Mouse (Mus musculus): ENCODE results near the gene Pgap3.

Gene Pgap3

DNA sequence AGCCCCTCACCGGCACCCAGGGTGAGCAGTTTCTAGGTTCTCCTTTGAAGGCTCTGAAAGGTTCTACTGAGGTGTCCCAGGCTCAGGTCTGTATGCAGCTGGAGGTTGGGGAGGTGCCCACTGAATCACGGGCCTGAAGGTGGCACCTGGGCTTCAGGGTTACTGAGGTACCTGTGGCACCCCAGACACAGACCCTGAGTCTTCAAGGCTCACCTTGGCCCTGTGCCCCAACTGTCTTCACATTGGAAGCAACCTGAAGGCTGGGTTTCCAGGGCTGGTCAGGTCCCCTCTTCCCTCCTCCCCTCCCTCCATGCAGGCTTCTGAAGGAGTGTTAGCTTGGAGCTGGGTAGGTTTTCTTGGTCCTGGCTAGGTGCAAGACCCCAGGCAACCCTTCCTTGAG, 18.6 kb downstream of the Pgap3 start:
- no peak for DNase-seq (ENCODE audit: low spot score)

DNA sequence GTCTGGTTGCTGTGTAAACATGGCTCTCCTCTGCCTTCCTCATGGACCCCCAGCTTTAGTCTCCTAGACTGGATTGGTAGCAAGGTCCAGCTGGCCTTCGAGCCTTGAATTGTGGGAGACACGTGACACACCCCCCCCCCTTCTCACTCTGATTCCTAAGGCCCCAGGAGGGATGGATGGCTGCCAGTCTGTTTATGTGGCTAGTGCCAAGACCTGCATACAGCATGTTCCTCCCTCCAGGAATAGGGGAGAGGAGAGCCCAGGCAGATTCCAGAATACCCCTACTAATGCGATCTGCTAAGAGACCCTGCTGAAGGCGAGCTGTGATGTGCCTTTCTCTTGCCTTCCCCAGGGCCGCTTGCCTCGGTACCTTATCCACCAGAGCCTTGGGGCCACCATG, 20.2 kb downstream of the Pgap3 start:
- no peak for DNase-seq (ENCODE audit: low spot score)

DNA sequence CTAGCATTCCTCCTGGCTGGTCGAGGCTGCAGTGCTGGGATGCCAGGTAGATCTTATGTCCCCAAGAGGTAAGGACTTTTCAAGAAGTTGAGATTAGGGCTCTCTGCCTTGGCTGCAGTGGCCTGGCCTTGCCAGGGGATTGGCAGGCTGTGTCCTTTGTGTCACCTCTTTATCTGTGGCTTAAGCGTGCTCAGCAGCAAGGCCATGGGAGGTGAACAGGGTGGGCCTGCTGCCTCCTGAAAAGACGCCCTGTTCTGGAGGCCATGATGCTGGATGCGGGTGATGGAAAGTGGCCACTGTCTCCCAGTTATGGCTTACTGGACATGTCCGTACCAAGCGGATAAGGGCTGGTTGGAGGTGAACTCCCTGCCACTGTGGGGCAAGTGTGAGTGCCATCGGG, 20.9 kb downstream of the Pgap3 start:
- no peak for DNase-seq (ENCODE audit: low spot score)

DNA sequence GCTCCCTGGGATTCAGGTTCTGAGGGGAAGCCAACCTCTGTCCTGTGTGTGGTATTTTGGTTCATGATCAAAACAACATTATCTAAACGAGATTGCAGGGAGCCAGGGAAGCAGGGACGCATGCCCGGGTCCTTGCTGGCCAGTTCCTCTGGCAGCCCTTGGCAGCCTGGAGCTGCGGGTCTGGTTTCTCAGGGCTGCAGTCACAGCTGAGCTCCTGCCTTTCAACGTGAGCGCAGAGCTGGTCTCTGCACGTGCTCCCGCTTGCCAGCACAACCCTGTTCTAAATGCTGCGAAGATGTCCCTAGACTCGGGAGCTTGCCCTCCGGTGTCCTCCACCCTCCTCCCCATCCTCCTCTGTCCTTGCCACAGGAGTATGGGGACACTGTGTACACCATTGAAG, 22.5 kb downstream of the Pgap3 start:
- DNase-seq (ENCODE audit: low spot score), result no peak

DNA sequence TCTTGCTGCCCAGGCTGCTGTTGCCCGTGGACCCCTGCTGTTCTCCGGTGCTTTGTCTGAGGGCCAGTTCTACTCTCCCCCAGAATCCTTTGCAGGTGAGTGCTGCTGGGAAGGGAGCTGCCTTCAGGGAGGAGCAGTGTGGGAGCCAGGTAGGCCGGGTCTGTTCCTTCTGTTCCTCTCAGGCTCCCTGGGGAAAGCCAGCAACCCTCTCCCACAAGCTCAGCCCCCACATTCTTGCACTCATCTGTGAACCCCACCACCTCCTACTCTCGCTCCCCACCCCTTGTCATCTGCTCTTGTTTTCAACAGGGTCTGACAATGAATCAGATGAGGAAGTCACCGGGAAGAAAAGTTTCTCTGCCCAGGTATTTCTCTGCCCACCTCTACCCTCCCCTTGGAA, 23.5 kb downstream of the Pgap3 start:
- DNase-seq (ENCODE audit: low spot score), result no peak

DNA sequence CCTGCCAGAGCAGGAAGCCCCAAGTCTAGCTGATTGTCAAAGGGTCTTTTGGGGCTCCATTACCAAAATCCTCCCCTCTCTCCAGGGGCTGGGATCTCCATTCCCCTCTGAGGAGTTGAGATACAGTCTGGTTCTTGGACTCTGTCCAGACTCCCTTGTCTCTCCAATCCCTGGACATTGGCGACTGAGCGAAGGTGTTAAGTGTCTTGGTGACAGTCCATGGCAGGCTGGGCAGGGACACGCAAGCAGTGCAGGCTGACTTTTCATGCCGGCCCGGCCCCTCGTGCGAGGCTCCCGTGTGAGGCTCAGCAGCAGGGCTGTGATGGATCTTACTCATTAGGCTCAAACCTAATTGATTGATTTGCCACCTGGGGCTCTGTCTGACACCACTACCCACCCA, 26.0 kb downstream of the Pgap3 start:
- DNase-seq (ENCODE audit: low spot score), result no peak

DNA sequence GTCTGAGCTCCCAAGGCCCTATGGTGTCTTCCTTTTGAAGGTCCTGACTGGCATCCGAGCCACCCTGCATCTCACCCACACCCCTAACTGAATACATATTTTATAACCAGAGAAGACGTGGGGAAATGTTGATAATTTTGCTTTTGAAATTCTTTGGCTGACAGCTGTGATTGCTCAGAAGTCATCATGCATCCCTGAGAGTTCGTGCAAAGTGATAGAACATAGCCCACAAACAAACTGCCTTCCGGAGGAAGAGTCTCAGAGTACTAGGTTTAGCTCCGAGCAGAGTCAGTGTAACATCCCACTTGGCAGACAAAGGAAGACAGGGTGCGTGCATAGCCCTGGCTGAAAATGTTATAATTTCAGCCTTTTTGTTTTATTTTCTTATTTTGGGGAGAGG, 27.0 kb downstream of the Pgap3 start:
- DNase-seq (ENCODE audit: low spot score), result no peak

DNA sequence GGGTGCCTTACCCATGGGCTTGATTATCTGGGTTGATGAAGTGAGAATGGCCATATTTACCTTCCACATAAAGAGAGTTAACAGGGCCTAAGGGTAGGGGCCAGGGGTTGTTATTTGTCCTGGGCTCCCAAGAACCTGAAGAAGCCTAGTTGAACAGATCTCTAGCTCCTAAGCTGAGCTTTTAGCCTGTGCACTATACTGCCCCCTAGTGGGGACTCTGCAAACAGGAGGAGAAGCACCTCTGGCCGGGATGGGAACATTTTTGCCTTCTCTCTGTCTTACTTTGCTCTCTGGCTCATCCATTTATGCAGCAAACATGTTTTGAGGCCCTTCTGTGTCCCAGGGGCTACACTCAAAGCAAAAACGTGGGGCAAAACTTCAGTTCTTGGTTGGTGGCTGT, 27.9 kb downstream of the Pgap3 start:
- DNase-seq (ENCODE audit: low spot score), result no peak

DNA sequence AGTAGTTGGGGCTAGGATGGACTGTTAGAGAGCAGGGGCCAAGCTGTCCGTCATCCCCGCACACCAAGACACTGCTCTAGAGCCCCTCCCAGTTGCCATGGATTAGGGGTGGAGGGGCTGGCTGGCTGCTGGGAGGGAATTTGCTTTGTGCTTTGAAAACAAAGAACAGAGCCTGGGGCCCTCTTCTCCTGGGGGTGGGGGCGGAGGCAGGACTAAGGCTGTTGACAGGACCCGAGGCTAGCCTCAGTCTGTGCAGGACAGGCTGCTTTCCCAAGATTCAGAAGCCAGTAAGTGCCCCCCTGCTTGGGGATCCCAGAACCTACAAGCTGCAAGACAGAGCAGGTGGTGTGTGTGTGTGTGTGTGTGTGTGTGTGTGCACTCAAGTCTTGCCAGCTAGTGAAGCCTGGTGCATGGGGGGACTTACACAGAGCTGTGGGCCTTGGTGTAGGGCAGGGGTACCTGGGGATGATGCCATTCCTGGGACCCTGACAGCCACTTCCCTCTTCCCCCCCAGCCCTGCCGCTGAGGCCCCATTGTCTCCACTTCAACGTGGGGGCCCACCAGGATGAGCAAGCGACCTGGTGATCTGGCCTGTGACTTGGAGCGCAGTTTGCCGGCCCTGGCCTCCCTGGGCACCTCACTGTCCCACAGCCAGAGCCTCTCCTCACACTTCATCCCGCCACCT, 28.6 kb downstream of the Pgap3 start:
- DNase-seq (ENCODE audit: low spot score), result no peak

DNA sequence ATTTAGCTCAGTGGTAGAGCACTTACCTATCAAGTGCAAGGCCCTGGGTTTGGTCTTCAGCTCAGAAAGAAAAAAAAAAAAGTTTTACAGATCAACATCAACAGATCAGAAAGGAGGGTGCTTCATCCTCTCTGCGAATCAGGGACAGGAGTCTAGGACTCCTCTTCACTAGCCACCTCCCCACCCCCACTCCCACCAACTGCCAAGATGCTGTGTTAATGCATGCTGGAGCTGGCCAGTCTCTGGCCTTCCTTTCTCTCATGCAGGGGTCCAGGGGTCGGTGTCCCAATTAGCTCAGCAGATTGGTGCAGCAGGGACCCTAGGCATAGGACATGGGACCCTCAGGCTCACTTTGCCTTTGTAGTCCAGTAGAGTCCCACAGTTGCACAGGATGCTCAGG, 29.7 kb downstream of the Pgap3 start:
- no peak for DNase-seq (ENCODE audit: low spot score)

DNA sequence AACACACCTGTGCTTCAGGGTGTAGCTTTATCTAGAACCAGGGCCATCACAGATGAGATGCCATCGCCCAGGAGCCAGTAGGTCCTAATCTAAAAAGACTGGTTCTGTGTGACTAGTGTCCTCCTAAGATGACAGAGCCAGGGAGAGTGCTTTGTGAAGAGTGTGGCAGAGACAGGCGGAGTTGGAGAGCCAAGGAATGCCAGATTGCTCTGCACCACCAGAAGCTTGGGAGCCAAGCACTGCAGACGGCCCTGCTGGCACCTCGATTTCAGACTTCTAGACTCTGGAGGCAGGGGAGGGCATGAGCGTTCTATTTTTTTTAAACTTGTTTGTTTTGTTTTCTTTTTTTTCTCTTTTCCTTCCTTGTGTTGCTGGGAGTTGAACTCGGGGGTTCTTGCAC, 31.0 kb downstream of the Pgap3 start:
- no peak for DNase-seq (ENCODE audit: low spot score)

DNA sequence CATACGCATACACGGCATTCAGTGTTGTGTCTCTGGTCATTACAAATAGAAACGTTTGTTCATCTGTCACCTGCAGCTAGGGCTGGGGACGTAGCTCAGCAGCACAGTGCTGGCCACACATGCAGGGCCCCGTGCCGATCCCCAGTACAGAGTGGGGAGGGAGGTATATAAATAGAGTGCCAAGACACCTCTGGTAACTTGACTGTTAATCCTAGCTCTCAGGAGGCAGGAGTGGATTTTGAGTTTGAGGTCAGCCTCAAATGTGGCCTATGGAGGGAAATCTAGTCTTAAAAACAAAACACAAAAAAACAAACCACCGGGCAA, 32.5 kb downstream of the Pgap3 start:
- no peak for DNase-seq (ENCODE audit: low spot score)

DNA sequence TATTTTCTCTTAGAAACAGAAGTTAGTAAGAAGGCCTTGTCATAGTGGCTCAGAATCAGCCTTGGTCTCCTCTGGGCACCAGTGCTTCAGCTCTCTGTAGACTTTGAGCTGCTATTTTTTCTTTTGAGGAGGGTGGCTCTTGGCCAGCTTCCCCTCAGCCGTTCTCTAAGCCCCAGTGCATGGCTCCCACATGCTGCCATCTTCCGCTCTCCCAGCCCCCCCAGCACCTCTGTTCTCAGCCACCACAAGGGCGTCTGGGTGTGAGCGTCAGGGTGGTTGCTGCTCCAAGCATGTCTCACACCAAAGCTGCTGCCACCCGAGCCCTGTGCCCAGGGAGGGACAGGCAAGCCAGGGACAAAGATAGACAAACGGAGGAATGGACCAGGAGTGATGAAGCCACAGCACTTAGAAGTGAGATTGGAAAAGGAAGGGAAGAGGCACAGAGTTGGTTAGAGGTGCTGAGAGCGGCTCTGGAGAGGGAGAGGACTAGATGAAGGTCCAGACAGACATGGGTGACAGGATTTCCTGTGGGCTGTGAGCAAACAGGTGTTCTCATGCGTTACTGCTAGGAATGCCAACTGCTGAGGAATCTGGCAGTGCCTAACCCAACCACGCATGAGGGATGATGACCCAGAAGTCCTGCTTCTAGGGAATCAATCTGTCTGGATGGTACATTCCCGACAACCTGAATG, 33.0 kb downstream of the Pgap3 start:
- DNase-seq (ENCODE audit: low spot score), result no peak

DNA sequence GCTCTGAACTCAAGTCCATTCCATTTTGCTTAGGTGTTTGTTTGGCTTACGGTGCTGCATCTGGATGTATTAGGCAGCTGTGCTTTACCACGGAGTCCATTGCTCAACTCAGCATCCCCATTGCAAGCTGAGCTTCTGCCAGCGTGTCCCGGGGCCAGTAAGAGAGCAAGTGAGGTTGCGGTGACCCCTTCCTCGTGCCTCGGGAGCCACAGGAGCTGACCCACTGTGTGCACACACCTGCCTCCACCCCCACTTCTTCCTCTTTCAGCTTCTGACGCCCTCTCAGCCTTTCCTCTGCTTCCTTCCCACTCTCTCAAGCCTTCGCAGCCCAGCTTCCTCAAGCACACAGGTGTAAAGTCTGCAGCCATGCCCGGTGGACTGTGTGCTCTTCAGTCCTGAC, 34.0 kb downstream of the Pgap3 start:
- DNase-seq (ENCODE audit: low spot score), result no peak

DNA sequence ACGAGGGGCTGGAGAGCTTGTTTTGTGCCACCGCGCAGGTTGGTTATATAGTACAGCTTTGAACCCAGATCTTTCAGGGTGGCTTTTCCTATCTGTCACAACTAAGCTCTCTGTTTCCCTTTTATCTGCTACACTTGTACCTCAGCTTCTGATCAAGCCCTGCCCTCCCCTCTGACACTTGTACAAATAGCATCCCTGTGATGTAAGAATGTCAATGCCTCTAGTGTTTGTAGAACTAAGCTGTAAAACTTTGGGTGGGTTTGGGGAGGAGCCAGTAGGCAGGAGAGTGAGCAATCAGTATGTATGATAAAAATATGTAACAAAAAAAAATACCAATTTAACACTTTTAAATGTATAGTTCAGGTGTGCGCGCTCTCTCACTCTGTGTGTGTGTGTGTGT, 35.9 kb downstream of the Pgap3 start:
- no peak for DNase-seq (ENCODE audit: low spot score)

DNA sequence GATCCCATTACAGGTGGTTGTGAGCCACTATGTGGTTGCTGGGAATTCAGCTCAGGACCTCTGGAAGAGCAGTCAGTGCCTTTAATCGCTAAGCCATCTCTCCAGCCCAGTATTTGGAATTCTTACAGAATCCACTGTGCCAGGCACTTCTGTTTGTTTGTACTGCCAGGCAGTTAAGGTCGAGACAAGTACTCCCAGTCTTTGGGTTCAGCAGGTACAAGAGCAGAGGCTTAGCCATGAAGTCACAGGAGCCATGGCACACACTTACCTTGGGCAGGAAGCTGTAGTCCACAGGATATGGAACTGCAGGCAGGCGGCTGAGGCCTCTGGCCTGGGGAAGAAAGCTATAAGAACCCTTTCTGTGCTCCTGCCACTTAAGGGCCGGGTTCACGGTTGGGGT, 36.5 kb downstream of the Pgap3 start:
- DNase-seq (ENCODE audit: low spot score), result no peak

DNA sequence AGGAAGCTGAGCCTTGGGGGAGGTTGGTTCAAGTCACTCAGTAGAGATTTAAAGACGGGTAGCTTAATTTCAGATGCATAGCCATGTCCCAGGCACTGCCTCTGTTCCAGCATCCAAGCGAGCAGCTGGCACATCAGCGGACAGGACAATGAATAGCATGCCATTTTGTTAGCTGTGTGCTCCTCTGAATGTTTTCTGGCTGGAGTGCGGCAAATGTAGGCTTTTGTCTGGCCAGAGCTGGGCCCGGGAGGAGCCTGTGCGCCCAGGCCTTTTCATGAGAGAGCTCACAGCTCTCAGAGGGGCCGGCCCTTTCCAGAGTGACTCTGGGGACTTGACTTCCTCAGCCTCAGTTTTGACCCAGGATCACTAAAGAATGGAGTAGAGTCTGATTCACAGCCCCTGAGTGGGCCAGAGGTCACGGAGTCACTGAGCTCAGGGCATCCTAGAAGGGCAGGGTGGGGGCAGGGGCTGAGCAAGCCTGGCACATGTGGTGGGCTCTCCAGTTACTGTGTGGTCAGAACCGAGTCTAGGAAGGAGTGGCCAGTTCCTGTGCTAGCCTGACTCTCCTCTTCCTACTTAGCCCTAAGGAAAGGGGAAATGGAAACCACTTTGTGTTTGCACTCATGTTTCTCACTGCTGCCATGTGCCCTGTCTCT, 39.3 kb downstream of the Pgap3 start:
- no peak for DNase-seq (ENCODE audit: low spot score)

DNA sequence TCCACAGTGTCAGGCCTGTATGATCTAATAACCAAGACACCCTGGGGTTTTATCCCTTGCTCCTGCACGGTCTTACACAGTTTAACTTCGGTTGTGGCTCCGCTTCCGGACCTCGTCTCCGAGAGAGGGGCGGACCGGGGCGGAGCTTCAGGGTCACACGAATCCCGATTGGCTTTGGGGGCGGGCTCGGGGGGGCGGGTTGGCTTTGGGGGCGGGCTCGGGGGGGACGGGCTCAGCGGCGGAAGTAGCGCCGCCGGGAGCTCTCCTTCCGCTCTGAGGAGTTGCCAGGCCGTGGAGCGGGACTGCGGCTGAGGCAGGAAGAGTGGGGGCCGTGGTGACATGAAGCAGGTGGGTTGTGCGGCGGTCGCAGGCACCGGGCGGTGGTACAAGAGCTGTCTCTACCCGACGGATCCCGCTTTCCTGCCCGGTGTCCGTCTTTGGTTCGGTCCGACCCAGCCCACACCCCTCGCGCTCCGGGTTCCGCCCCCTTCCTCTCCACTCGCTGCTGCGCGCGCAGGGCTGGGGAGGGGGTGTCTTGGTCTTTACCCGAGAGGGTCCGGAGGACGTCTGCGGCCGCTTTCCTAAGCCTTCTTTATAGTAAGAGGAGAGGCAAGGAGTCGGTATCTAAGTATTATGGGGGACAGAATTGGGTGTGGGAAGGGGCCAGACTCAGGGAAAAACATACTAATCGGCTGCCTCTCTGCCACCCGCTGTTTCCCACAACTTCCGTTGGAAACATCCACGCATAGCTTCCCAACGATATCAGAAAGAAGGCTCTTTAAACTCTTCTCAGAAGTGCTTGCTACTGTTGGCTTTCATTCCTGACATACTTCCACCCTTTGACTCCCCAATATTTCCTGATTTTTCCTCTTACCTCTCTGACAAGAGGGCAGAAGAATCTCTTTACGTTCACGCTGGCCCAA, 41.9 kb downstream of the Pgap3 start, which contains the start of gene Stard3:
Gene Stard3 (plus strand): TSS at position 208 of the 923 bp plus-strand sequence.
- DNase-seq (ENCODE audit: low spot score), result peak; percentile 92

DNA sequence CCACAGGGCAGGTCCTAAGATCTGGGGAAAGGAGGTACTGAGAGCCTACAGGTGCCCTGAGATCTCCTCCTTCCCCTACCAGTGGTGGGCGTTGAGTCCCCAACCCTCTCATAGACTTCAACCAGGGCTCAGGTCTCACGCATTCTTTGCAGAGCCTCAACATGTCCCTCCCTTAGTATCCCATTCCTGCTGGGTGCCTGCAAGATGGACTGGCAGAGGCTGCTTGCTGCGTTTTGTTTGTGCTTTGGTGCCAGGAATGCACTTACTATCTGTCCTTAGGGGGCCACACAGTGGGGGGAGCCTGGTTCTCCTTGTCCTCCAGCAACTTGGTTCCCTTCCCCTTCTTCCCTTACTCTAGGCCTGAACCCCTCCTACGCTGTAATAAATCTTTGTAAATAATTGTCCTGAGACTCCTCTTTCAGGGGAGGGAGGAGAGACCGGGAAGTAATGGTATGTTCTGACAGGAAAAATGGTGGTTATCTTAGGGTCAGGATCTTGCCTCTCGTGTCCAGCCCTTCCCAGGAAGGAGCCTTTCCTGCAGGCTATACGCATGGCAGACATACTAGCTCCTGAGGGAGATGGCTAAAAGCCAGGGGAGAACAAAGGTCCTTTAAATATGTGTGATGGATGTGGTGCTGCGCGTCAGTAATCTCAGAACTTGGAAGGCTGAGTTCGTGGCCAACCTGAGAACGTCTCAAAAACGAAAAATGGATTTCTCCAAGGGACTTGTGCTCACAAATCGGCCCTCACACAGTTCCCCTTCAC, 42.7 kb downstream of the Pgap3 start:
- DNase-seq (ENCODE audit: low spot score), result no peak

DNA sequence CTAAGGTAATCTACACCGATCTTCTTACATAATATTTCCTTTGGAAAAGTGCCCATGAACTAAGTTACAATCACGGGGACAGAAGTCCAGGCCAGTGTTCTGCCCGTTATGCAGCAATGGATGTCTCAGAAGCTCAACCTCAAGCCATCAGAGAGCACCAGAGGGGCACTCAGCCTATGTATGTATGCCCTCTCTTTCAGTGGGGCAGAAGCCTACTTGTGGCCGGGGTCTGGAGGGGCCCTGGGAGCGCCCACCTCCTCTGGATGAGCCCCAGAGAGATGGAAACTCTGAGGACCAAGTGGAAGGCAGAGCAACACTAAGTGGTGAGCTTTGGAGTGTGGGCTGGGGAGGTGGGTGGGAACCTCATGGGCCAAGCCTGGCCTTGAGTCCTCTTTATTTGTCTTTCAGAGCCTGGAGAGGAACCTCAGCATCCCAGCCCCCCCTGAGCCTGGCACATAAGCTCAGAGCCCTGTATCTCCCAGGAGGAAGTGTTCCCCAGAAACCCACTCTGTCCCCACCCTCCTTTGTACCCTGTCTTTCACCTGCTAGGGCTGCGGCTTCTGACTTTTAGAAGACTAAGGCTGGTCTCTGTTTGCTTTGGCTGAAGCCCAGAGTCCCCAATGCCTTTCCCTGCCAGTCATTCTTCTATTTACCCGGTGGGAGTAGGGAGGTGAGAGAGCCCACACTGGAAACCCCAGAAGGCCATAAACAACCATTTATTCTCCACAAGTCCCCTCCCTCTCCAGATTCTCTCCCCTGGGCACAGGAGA, 43.5 kb downstream of the Pgap3 start:
- no peak for DNase-seq (ENCODE audit: low spot score)

DNA sequence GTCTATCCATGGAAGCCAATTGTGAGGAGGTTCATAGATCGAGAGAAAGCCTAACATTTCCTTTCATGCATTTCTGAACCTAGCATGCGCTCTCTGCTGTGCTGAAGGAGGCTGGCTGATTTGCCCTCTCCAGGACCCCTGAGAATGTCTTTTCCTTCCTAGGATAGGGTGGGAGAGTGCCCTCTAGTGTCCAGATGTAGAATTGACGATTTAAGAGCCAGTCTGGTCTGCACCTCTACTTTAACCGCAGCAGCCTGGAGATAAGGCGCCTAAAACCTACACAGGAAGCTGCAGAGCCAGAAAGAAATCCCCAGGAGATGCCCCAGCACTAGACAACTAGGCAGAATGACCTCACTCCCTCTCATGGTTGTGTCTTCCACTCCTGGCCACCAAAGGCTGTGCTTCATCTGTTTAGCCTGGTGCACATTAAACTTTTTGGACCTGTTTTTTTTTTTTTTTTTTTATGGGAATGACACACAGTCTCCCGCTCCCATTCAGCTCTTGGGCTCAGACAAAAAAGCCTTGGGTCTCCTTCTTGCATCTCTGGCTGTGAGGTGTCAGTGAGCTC, 44.5 kb downstream of the Pgap3 start:
- DNase-seq (ENCODE audit: low spot score), result peak; percentile 53
